Mouse (Mus musculus) CH12.LX (cell line): ENCODE data around the gene Siae.

Experiments used
- MAFK ChIP-seq: IDR thresholded peaks from 2 replicates; pipeline ENCODE4 v1.6.1; 2011; ENCODE audit warnings: low read length, improper control_type of control experiment; ENCODE audit not compliant: insufficient replicate concordance
- POLR2AphosphoS2 ChIP-seq: IDR thresholded peaks from 2 replicates; pipeline ENCODE4 v1.6.1; 2011; ENCODE audit warnings: low read depth, low read length, improper control_type of control experiment

DNA sequence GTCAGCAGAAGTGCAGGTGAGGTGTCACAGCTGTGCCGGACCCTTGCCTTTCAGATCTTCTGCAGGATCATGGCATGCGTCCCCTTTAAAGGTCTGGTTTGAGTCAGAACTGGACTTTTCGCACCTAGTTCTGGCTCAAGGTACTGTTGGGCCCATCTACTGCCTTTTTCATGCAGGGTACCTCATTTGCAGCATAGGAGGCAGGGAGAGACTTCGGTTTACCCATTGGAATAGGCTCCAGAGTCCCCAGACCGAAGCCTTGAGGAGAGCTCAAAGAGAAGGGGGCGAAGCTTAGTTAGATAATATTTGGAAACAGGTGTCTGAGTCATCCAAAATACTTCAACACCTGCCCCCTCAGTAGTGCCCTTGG is 58.4 kb downstream of the Siae start:
- TF ChIP-seq POLR2AphosphoS2: no peak
- no peak for TF ChIP-seq MAFK
